Mouse (Mus musculus) frontal cortex, postnatal 10 days (tissue): ENCODE data around the gene Armc2.
"Not testable (repeated sequence)": the region's sequence is repeated elsewhere in the genome, so short reads cannot be mapped to it uniquely, and the experiment has no call there.

Experiments
- DNase-seq, 2 experiments: peaks; one replicate each; pipeline ENCODE4 v3.0.0; 2022; ENCODE audit warnings: low spot score in 2 of 2, mixed read lengths in 1 of 2

Gene Armc2

GRCm38 (mm10) chr10:41972676-41973075 is 45.6 kb downstream of the Armc2 start:
- no peak for DNase-seq

GRCm38 (mm10) chr10:41967915-41968635 is 50.2 kb downstream of the Armc2 start:
- no peak for DNase-seq

GRCm38 (mm10) chr10:41962725-41963124 is 55.5 kb downstream of the Armc2 start:
- no peak for DNase-seq

GRCm38 (mm10) chr10:41959808-41960207 is 58.4 kb downstream of the Armc2 start:
- DNase-seq, result no peak

- DNase-seq, result no peak
Measured at GRCm38 (mm10) chr10:41958677-41959274, 59.5 kb downstream of the Armc2 start.

- no peak for DNase-seq
Measured at GRCm38 (mm10) chr10:41957421-41958225, 60.6 kb downstream of the Armc2 start.

GRCm38 (mm10) chr10:41953528-41953864 is 64.7 kb downstream of the Armc2 start:
- DNase-seq, result no peak

- DNase-seq, result no peak
Measured at GRCm38 (mm10) chr10:41952850-41953527, 65.3 kb downstream of the Armc2 start.

GRCm38 (mm10) chr10:41952354-41952753 is 65.9 kb downstream of the Armc2 start:
- DNase-seq, result not testable (repeated sequence)

GRCm38 (mm10) chr10:41939090-41939489 is 79.2 kb downstream of the Armc2 start:
- DNase-seq, result no peak

GRCm38 (mm10) chr10:41937176-41937575 is 81.1 kb downstream of the Armc2 start:
- DNase-seq, result no peak

- no peak for DNase-seq
Measured at GRCm38 (mm10) chr10:41936100-41936499, 82.1 kb downstream of the Armc2 start.

- no peak for DNase-seq
Measured at GRCm38 (mm10) chr10:41935476-41935829, 82.8 kb downstream of the Armc2 start.

- peak; percentile 83 to 85 for DNase-seq
Measured at GRCm38 (mm10) chr10:41934633-41935475, 83.4 kb downstream of the Armc2 start.

- peak; percentile 32 to 41 for DNase-seq
Measured at GRCm38 (mm10) chr10:41933536-41933935, 84.7 kb downstream of the Armc2 start.

- DNase-seq, result no peak
Measured at GRCm38 (mm10) chr10:41932943-41933342, 85.3 kb downstream of the Armc2 start.

- DNase-seq, result peak; percentile 62 to 63
Measured at GRCm38 (mm10) chr10:41931962-41932361, 86.3 kb downstream of the Armc2 start.

GRCm38 (mm10) chr10:41930966-41931365 is 87.3 kb downstream of the Armc2 start:
- no peak for DNase-seq

- no peak for DNase-seq
Measured at GRCm38 (mm10) chr10:41926726-41927125, 91.5 kb downstream of the Armc2 start.

GRCm38 (mm10) chr10:41912290-41912994 is 105.8 kb downstream of the Armc2 start:
- no peak for DNase-seq

GRCm38 (mm10) chr10:41908899-41909298 is 109.3 kb downstream of the Armc2 start:
- DNase-seq, result no peak
